Comparison of ENCODE assay signal across 8 mouse cellular contexts in genomic region chr10:128821358-128822056, GRCm38 (mm10). TPM values are rescaled to one million over a fixed set of nuclear protein-coding genes. Genes with fewer than 3 reads are reported as not detected.
DNase-seq lines count a peak whose midpoint lies in the region; ATAC-seq and TF ChIP-seq lines count a peak whose summit lies in the region.

Gene Ormdl2, minus strand, starts transcription at chr10:128821645.

- H3K4me2 ChIP-seq in forebrain, postnatal 0 days (ENCODE audit: low read depth), result peak within 1 kb of the TSS; percentile 74
- peak within 1 kb of the TSS; percentile 67 for H3K4me2 ChIP-seq in lung, embryonic 15.5 days

- no peak; a peak in 1 of 4 replicates for TF ChIP-seq EP300 in MEL (IDR thresholded peaks at IDR 0.05; ENCODE audit: low read depth in 1 of 2, low read length in 2 of 2)

- no peaks in the 10 kb centered on the region for H3K27me3 ChIP-seq in MEL (ENCODE audit: control insufficient read depth in 1 of 2, insufficient read depth in 2 of 2, low read length in 2 of 2)
- H3K27me3 ChIP-seq in cerebellum, adult 2 months (ENCODE audit: control insufficient read depth, insufficient read depth, low read length), result no peaks in the 10 kb centered on the region
- H3K27me3 ChIP-seq in forebrain, postnatal 0 days (ENCODE audit: insufficient read depth, low read length), result no peaks in the 10 kb centered on the region
- no peaks in the 10 kb centered on the region for H3K27me3 ChIP-seq in lung, embryonic 15.5 days

- peak; percentile 100 for ATAC-seq in forebrain, postnatal 0 days
- ATAC-seq in lung, embryonic 15.5 days (ENCODE audit: borderline replicate concordance, extremely low read depth, low FRiP score, low TSS enrichment), result peak; percentile 100

- H3K36me3 ChIP-seq in MEL (ENCODE audit: control insufficient read depth in 1 of 2, insufficient read depth in 2 of 2, low read length in 2 of 2), result peaks cover 23 to 26% of the 10 kb centered on the region in 2 experiments
- peaks cover 33% of the 10 kb centered on the region for H3K36me3 ChIP-seq in forebrain, postnatal 0 days (ENCODE audit: insufficient read depth)
- H3K36me3 ChIP-seq in lung, embryonic 15.5 days, result peaks cover 39% of the 10 kb centered on the region

- peak within 1 kb of the TSS; percentile 90 to 100 for H3K4me3 ChIP-seq in MEL (ENCODE audit: control insufficient read depth in 1 of 2, insufficient read depth in 1 of 2, low read depth in 2 of 2, low read length in 2 of 2)
- peak within 1 kb of the TSS; percentile 58 for H3K4me3 ChIP-seq in cerebellum, adult 2 months (replicated peaks; ENCODE audit: insufficient read depth, low read depth, low read length)
- peak within 1 kb of the TSS; percentile 94 for H3K4me3 ChIP-seq in forebrain, postnatal 0 days (ENCODE audit: low read depth, low read length)
- peak within 1 kb of the TSS; percentile 70 for H3K4me3 ChIP-seq in lung, embryonic 15.5 days

- no peaks in the 10 kb centered on the region for H3K9me3 ChIP-seq in MEL (replicated peaks; ENCODE audit: insufficient read depth, low read length)
- no peaks in the 10 kb centered on the region for H3K9me3 ChIP-seq in forebrain, postnatal 0 days (ENCODE audit: low read length)
- no peaks in the 10 kb centered on the region for H3K9me3 ChIP-seq in lung, embryonic 15.5 days

- TF ChIP-seq CTCF in MEL (IDR thresholded peaks at IDR 0.05 in 2 of 3, conservative IDR thresholded peaks at IDR 0.05 in 1 of 3; ENCODE audit: control insufficient read depth in 1 of 3, insufficient read depth in 1 of 3, low read depth in 2 of 3, low read length in 3 of 3, poor library complexity in 1 of 3, severe bottlenecking in 1 of 3), result no peak
- TF ChIP-seq CTCF in cerebellum, adult 2 months (IDR thresholded peaks at IDR 0.05; ENCODE audit: borderline replicate concordance, insufficient read depth, low read depth, low read length), result no peak
- peak; percentile 38 for TF ChIP-seq CTCF in forebrain, postnatal 0 days (IDR thresholded peaks at IDR 0.05; ENCODE audit: low read depth)

- H3K9ac ChIP-seq in MEL (ENCODE audit: control insufficient read depth, low read depth, low read length, poor library complexity, severe bottlenecking), result peak within 1 kb of the TSS; percentile 98
- peak within 1 kb of the TSS; percentile 70 for H3K9ac ChIP-seq in forebrain, postnatal 0 days
- H3K9ac ChIP-seq in lung, embryonic 15.5 days, result peak within 1 kb of the TSS; percentile 79

- TF ChIP-seq POLR2A in MEL (IDR thresholded peaks at IDR 0.05; ENCODE audit: control insufficient read depth in 1 of 2, insufficient read depth in 1 of 2, low read depth in 1 of 2, low read length in 2 of 2, poor library complexity in 1 of 2), result peak; percentile 70 to 86
- peak; percentile 72 for TF ChIP-seq POLR2A in cerebellum, adult 2 months (IDR thresholded peaks at IDR 0.05; ENCODE audit: borderline replicate concordance, insufficient read depth, low read length)

- DNase-seq in MEL (ENCODE audit: low read depth, low spot score), result peak; percentile 100
- DNase-seq in cerebellum, adult 2 months, result peak; percentile 99
- DNase-seq in forebrain, postnatal 0 days, result peak; percentile 100
- DNase-seq in heart, postnatal 4 days, result peak; percentile 99
- DNase-seq in layer of hippocampus, adult 8-10 months (ENCODE audit: low spot score in 2 of 2), result peak; percentile 99
- peak; percentile 98 for DNase-seq in ovary, adult 18-20 months (ENCODE audit: low spot score)
- peak; percentile 97 for DNase-seq in thymus, postnatal 0 days (ENCODE audit: low spot score)

- TF ChIP-seq RAD21 in MEL (IDR thresholded peaks at IDR 0.05; ENCODE audit: low read depth, low read length), result no peak

- peaks cover 5 to 8% of the 10 kb centered on the region in 2 experiments; a peak in 3 of 4 replicates for H3K4me1 ChIP-seq in MEL (ENCODE audit: control insufficient read depth in 1 of 2, insufficient read depth in 2 of 2, low read length in 2 of 2)
- H3K4me1 ChIP-seq in cerebellum, adult 2 months (ENCODE audit: control insufficient read depth, insufficient read depth, low read length), result no peaks in the 10 kb centered on the region
- peaks cover 12% of the 10 kb centered on the region for H3K4me1 ChIP-seq in forebrain, postnatal 0 days (ENCODE audit: insufficient read depth)
- H3K4me1 ChIP-seq in lung, embryonic 15.5 days, result peaks cover 16% of the 10 kb centered on the region

- peak within 1 kb of the TSS; percentile 71 for H3K27ac ChIP-seq in MEL (ENCODE audit: control insufficient read depth, low read depth, low read length)
- H3K27ac ChIP-seq in cerebellum, adult 2 months (ENCODE audit: insufficient read depth, low read length), result no peak within 1 kb of the TSS
- peak within 1 kb of the TSS; percentile 60; the same call in 1 of the 2 replicates for H3K27ac ChIP-seq in forebrain, postnatal 0 days (ENCODE audit: low read depth, low read length)
- 0 out of 2 replicates have a peak within 1 kb of the TSS, but pooled peaks have one; percentile 25 for H3K27ac ChIP-seq in lung, embryonic 15.5 days

- H3K79me2 ChIP-seq in MEL (ENCODE audit: control insufficient read depth, insufficient read depth, low read length, poor library complexity), result peaks cover 46% of the 10 kb centered on the region

- WGBS in cerebellum, adult 2 months, result under 1% methylated on average over 46 of the region's 46 CpGs
- under 1% methylated on average over 46 of the region's 46 CpGs for WGBS in forebrain, postnatal 0 days
- under 1% methylated on average over 46 of the region's 46 CpGs for WGBS in lung, embryonic 15.5 days

TF ChIP-seq in MEL, 35 proteins besides CTCF, POLR2A, EP300 and RAD21:
- TF ChIP-seq USF1 (IDR thresholded peaks at IDR 0.05; ENCODE audit: low read depth, low read length) (0 out of 2 replicates have a peak, but pooled peaks have one; percentile 20), MYB (IDR thresholded peaks at IDR 0.05; ENCODE audit: low read depth, low read length) (no peak), CHD2 (IDR thresholded peaks at IDR 0.05; ENCODE audit: low read length) (peak; percentile 76), HCFC1 (IDR thresholded peaks at IDR 0.05; ENCODE audit: low read depth, low read length) (peak; percentile 86), ZMIZ1 (IDR thresholded peaks at IDR 0.05; ENCODE audit: low read depth, low read length) (peak; percentile 94), ELF1 (IDR thresholded peaks at IDR 0.05; ENCODE audit: low read depth, low read length) (peak; percentile 95), NRF1 (IDR thresholded peaks at IDR 0.05; ENCODE audit: insufficient read depth, low read depth, low read length, poor library complexity, severe bottlenecking) (0 out of 2 replicates have a peak, but pooled peaks have one; percentile 6), POLR2AphosphoS2 (IDR thresholded peaks at IDR 0.05; ENCODE audit: low read length) (peak; percentile 92), BHLHE40 (IDR thresholded peaks at IDR 0.05; ENCODE audit: borderline replicate concordance, low read depth, low read length) (no peak), TCF12 (IDR thresholded peaks at IDR 0.05; ENCODE audit: low read depth, low read length) (peak; percentile 22; the same call in 1 of the 2 replicates), NELFE (IDR thresholded peaks at IDR 0.05; ENCODE audit: low read depth, low read length) (peak; percentile 76), TBP (IDR thresholded peaks at IDR 0.05; ENCODE audit: low read depth, low read length) (peak; percentile 77; the same call in 1 of the 2 replicates), MXI1 (IDR thresholded peaks at IDR 0.05; ENCODE audit: low read depth, low read length) (peak; percentile 83), KAT2A (conservative IDR thresholded peaks at IDR 0.05; ENCODE audit: low read depth, low read length) (peak; percentile 13; the same call in 1 of the 2 replicates), GATA1 (IDR thresholded peaks at IDR 0.05; ENCODE audit: low read depth, low read length) (no peak), MYC (IDR thresholded peaks at IDR 0.05; ENCODE audit: low read depth, low read length) (0 out of 2 replicates have a peak, but pooled peaks have one; percentile 18), CHD1 (IDR thresholded peaks at IDR 0.05; ENCODE audit: low read depth, low read length) (no peak), MAZ (IDR thresholded peaks at IDR 0.05; ENCODE audit: low read depth, low read length) (peak; percentile 100), TAL1 (IDR thresholded peaks at IDR 0.05; ENCODE audit: low read length) (no peak), SIN3A (IDR thresholded peaks at IDR 0.05; ENCODE audit: low read length) (peak; percentile 95), UBTF (IDR thresholded peaks at IDR 0.05; ENCODE audit: borderline replicate concordance, insufficient read depth, low read depth, low read length) (no peak)
TF ChIP-seq in MEL: peak in this region for 15.

RNA-seq across cellular contexts. Expression of gene Ormdl2, which starts in this region (rescaled TPM):
- total RNA-seq in MEL (2012; rRNA removed), result 90.7 and 100 TPM in 2 replicates
- polyA plus RNA-seq in MEL (2012; ENCODE audit: insufficient read depth in 1 of 2, insufficient read length in 2 of 2, low read depth in 1 of 2, low replicate concordance in 2 of 2, missing spikeins in 1 of 2), result 100 to 1,000 TPM; 114 to 278 TPM
- polyA plus RNA-seq in cerebellum, adult 2 months (2012; rRNA removed), result 25.7 and 26.0 TPM in 2 replicates
- 6.3 and 8.3 TPM in 2 replicates for total RNA-seq in forebrain, postnatal 0 days (2014; rRNA removed)
- polyA plus RNA-seq in forebrain, postnatal 0 days (2015; fragmentation: Nextera tagmentation; extraction: Ambion mirVana), result 13.2 and 16.1 TPM in 2 replicates
- total RNA-seq in heart, postnatal 4 days (2021), result 10 to 100 TPM in 1 of 2 experiments, 1 to 10 TPM in 1; 9.5 to 10.1 TPM
- total RNA-seq in layer of hippocampus, adult 8-10 months (2022), result 10 to 100 TPM in 1 of 4 experiments, 1 to 10 TPM in 3; 8.9 to 10.5 (median 9.6) TPM
- 69.2 and 77.7 TPM in 2 replicates for polyA plus RNA-seq in lung, embryonic 15.5 days (2015; fragmentation: Nextera tagmentation; extraction: Ambion mirVana)
- 102 and 113 TPM in 2 replicates for polyA plus RNA-seq in thymus, postnatal 0 days (2015; fragmentation: Nextera tagmentation; extraction: Ambion mirVana)
